Mouse (Mus musculus): ENCODE results near the gene Apbb1ip.
"Not testable (repeated sequence)": the region's sequence is repeated elsewhere in the genome, so short reads cannot be mapped to it uniquely, and the experiment has no call there.

- TF ChIP-seq POLR2A, CTCF (IDR thresholded peaks at IDR 0.05; ENCODE audit: extremely low read depth, insufficient read depth, low read length): not testable (repeated sequence)
These were observed 106.8 kb downstream of the Apbb1ip start for GRCm38 (mm10) chr2:22880726-22881125.
